Mouse (Mus musculus): Measurements from ENCODE around the gene Map4k3. TPM values are rescaled to one million over a fixed set of nuclear protein-coding genes. Genes with fewer than 3 reads are reported as not detected.
"Not testable (repeated sequence)": the region's sequence is repeated elsewhere in the genome, so short reads cannot be mapped to it uniquely, and the experiment has no call there.

Gene Map4k3
- total RNA-seq, 2 experiments from 2014 or later, result 30.0 to 34.6 TPM

DNA sequence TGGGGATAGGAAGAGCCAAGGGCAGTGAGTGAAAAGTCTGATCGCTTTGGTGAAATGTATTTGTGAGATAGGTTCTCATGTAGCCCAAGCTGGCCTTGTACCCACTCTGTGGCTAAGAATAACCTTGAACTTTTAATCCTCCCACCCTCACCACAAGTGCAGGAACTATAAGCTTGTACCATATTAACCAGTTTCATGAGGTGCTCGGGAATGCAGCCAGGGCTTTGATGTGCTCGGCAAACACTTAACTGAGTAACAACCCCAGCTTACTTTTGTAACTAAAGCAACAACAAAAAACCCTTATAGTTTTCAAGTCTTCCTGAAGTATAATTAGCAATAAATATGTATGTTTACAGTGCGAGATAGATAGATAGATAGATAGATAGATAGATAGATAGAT is 4.0 kb upstream of the Map4k3 start:
- DNase-seq, result no peak
- intact Hi-C loops (cut with DNase I), result no loop called here

DNA sequence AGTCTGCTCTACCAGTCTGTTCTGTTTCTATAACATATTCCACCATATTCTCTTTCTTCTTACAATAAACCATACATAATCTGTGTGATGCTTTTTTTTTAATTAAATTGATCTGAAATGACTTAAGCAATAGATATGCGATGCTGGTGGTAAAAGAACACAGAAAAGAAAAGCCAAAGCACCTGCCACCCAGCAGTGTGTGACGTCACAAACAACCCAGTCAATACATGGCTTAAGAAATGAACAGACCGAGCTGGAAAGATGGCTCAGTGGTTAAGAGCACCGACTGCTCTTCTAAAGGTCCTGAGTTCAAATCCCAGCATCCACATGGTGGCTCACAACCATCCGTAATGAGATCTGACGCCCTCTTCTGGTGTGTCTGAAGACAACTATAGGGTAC is 2.0 kb upstream of the Map4k3 start:
- DNase-seq; intact Hi-C loops (cut with DNase I): not testable (repeated sequence)

DNA sequence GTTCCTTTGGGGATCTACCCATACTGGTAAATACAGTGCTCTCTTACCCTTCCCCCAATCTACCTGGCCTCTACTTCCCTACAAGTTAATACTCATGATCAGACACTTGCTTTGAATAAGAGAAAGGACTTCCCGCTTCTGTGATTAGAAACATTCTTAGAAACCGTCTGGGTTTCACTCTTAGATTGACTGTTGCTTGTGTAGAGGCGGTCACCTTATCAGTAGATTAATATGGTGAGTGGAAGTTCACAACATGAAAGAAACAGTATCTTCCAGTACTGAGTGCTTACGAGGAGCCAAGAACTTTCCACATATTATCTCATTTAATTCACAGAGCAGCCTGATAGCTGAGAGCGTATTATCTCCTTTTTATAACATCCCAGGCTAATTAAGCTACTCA is 1.5 kb upstream of the Map4k3 start:
- DNase-seq, result no peak
- intact Hi-C loops (cut with DNase I), result loop anchor here (5.0 kb wide), 4 partner anchors 38 to 252 kb away; no protein-coding TSS in a partner anchor

DNA sequence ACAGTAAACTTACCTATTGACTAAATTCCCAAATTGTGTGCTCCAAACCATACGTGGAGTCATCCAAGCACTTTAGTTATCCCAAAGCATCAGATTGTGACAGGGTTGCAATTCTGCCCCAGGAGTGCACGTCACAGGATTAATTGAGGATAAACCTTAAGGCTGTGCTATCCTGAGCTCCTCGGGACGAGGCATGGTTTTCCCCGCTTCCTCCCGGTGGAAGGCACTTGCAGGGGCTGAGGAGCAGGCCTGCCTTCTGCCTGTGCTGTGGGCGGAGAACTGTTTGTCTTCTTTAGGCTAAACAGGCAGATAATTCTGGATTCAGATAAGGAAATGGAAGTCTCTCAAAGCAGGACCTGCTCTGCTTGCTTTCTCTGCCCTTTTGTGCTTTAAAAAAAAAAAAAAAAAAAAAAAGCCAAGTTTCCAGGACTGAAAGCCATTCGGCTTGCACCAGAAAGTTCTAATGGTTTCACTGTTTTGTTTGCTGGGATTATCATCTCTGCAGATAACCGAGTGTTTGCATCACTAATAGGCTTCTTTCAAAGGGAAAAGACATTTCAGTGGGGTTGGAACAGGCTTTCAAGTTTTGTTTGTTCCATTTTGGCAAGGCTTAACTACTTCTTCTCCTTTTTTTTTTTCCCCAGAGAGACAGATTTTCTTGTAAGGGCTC is 930 bp upstream of the Map4k3 start:
- intact Hi-C loops (cut with DNase I), result loop anchor here (5.0 kb wide), 4 partner anchors 37 to 253 kb away; no protein-coding TSS in a partner anchor
- DNase-seq, result no peak

DNA sequence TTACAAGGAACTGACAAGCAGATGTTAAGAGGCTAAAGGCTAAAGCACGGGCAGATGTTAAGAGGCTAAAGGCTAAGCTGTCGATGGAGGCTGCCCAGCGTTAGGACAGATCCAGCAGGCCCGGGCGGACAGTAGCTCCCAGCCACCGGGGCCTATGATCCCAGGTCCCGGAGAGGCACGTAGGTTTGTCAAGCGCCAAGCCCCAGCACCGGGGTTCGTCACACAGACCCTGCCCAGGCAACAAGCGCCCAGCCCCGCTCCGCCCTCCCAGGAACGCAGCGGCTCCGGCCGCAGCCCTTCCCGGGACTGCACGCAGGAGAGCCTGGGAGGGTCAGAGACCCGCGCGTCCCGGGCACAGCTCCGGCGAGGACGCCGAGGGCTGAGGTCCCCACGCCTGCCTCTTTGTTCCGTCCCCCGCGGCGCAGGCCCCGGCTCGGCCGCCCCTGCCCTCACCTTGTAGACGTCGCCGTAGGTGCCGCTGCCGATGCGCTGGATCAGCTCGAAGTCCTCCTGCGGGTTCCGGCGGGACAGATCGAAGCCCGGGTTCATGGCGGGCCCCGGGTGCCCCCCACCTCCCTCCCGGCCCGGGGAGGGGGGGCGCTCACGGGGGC is 839 bp downstream of the Map4k3 start:
- intact Hi-C loops (cut with DNase I), result loop anchor here (5.0 kb wide), 4 partner anchors 35 to 255 kb away; no protein-coding TSS in a partner anchor

DNA sequence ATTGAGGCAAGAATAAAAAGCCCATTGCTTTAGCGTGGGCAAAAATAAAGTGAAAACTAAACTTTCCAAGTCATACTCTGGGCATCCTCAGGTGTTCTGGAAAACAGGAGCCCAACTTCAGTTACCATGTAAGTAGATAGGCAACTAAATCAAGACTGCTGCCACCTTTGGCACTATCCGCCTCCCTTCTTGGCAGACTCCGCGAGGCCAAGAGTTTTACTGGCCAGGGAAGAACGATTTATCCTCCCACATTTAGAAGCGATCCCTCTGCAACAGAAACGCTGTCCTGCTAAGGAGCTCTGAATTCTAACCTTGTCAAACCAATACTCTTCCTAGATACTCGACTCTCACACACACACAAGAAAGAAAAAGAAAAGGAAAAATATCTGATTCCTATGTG is 1.5 kb downstream of the Map4k3 start:
- intact Hi-C loops (cut with DNase I), result loop anchor here (5.0 kb wide), 4 partner anchors 35 to 255 kb away; no protein-coding TSS in a partner anchor
- DNase-seq, result peak in 1 of 2 experiments; percentile 44

More for the DNA sequence above, 839 bp downstream of the Map4k3 start:
- peak; percentile 64 to 65 for DNase-seq

DNA sequence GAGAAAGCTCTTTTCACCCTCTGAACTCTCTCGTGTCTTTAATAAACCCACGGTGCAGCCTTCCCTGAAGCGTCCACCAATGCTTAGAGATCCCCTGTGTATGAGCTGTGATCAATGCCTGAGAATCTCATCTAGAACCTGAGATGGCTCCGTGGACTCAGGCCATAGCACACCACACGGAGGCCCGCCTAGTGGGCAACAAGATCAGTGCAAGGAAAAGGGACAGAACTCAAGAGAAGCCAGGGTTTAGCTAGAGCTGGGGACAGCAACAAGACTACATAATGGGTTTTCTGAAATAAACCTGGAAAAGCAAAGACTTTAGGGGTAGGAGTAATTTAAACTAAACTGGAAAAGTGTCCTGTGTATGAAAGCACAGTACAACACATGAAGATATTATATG is 5.2 kb downstream of the Map4k3 start:
- intact Hi-C loops (cut with DNase I), result no loop called here
- DNase-seq, result no peak

DNA sequence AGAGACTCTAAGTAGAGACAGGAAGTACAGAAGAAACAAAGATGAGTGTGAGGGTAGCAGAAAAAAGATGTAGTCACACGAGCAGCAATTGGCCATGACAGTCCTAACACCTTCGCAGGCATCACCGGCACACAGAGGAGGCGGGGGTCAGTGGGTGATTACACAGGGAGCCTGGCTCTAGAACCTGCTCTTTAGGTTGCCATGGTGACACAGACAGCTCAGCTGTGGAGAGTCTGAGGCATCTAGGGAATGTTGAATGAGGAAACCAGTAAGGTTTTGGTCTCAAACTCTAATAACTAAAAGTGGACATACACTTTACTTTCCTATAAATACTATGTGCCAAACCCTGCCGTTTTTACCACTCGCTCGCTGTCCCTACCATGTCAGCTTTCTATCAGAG is 6.6 kb downstream of the Map4k3 start:
- no peak for DNase-seq
- intact Hi-C loops (cut with DNase I), result no loop called here

DNA sequence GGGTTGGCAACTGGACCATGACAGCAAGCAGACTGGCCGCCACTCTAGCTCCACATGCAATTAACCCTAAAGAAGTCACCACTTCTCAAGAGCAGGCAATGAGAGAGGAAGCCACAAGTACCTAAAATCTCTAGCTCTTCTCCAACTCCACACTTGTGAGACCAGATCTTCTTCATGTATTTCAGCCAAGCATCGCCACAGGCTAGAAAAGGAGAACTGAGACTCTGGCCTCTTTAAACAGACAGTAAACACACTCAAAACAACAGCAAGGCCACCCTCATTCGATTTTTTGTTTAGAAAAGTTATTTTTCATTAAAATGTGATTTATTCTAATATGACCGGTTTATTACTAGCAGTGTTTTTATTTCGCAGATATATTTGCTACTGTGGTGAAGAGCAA is 9.0 kb downstream of the Map4k3 start:
- no peak for DNase-seq
- intact Hi-C loops (cut with DNase I), result no loop called here

DNA sequence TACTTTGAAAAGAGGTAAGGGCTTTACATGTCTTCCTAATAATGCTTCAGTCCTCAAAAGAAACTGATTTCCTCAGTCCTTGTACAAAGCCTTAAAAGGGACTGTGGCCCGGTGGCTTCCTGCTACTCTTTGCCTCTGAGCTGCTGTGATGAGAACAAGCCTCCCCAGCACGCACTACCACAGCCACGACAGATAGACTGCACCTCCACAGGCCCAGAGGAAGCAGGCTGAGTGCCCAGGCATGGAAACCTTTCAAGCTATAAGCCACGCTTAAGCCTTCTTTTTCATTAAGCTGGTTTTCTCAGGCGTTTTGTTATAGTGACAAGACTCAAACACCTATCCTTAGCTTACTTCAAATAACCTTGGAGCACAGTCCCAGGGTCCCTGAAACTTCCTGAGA is 10.0 kb downstream of the Map4k3 start:
- DNase-seq, result no peak
- intact Hi-C loops (cut with DNase I), result no loop called here

DNA sequence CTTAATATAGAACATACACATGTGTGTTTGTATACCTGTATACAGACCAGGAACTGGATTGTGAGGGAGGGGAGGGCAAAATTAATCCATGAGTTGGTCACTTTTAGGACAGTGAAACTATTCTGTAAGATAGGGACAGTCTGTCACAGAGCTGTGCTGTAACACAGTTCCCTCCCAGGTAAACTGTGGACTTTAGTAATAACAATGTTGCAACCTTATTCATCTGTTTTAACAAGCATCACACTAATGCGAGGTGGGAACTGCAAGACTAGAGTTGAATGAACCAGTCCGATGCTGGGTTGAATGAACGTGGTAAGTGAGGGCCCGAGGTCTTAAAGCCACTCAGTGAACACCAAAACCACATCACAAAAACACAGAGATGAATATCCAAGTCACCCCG is 14.7 kb downstream of the Map4k3 start:
- intact Hi-C loops (cut with DNase I), result no loop called here
- DNase-seq, result no peak

DNA sequence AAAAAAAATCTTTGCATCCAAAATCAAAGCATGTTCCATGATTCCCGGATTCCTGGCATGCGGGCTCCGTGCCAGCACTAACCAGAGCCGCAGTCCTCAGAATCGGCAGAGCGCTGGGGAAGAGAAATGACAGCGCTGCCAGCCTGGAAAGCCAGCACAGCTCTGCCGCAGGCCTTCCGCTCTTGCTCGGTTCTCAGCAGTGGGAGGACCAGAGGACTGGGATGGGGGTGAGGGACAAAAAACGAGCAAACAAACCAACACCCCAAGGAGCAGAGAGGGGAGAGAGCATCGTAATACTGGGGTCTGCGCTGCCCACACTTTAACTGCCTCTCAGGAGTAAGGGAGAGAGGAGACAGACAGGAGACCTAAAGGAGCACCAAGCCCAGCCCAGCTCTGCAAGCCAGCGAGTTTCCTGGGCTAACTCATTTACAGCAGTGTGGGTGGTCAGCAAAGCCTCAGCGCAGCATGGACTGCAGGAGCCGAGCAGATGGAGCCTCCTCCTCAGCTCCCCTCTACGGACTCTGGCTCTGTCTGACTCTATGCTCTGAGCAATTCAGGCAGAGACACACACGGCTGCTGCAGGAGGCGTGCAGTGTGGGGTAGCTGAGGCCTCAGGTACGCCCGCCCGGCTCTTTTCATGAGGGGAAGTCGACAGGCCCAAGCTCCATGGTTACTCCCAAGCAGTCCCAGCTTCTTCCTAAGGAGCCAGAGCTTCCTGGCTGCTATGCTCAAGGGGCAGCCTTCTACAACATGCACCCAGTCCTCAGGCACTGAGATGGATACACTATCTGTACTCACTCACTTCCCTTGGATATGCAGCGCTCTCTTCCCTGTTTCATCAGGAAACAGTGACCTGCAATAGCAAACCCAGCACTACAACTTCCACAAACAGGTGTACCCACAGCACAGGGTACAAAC is 18.1 kb downstream of the Map4k3 start:
- peak; percentile 55 to 61 for DNase-seq
- intact Hi-C loops (cut with DNase I), result no loop called here

DNA sequence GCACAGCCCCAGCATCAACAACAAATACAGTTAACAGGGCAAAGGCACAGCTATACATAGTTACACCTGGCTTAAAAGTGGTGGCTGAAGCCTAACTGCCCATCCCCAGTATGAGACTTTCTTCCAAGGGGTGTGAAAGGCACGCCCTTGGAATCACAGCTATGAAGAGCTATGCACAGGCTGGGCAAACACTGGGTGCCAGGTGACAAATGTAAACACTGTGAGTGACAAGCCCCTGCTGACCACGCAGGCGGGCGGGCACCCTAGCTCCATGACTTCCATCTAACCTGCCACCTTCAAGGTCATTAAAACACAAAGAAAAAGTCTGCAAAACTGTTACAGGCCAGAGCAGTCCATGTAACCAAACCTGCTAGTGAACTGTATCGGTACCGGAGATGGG is 19.5 kb downstream of the Map4k3 start:
- no peak for DNase-seq
- intact Hi-C loops (cut with DNase I), result no loop called here

DNA sequence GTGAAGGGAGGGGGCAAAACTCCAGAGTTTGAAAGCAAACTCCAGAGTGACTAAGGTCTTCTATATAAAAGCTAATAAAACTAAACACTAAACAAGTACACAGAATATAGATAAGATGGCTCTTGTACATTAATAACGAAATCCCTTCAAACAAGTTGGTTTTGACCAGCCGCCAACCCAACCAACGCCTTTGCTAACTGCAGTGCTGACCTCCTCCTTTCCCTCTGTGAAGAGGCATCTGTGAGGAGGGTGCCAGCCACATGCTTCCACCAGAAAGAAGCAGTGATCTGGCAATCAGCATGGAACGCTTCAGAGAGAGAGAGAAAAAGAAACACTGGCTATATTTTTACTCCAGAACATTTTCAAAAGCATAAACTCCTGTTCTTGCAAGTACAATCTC is 21.1 kb downstream of the Map4k3 start:
- intact Hi-C loops (cut with DNase I), result no loop called here
- peak in 1 of 2 experiments; percentile 30 for DNase-seq

DNA sequence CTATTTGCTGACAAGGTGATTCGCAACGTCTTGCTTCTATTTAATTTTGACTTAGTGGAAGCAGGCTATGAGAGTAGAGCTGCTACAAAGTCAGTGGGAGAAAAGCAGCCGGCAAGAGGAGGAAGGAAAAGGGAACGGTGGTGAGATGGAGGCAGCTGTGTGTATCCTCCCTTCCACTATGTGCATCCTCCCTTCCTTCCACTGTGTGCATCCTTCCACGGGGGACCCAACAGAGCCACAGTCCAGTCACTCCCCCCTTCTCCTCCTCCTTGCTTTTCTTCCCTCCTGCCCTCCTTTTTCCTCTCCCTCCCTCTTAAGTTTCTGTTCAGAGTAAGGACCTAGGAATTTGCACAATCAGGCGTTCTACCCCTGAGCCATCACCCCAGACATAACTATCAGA is 21.7 kb downstream of the Map4k3 start:
- intact Hi-C loops (cut with DNase I), result no loop called here
- DNase-seq, result no peak

DNA sequence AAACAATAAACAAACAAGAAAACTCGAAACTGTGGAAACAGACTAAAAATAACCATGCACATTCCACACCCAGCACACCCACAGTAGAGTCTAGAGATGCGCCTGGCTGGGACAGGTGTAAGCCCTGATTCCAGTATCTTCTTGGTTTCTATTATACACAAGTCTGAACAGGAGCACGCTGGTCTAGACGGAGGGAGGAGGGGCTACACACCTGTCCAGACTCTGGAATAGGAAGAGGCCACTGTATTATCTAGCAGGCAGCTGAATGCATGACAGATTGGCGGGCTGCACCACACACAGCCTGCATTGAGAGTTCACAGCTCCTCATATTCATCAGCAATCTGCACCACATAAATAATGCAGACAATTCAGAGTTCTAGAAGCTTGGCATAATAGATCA is 26.6 kb downstream of the Map4k3 start:
- intact Hi-C loops (cut with DNase I), result no loop called here
- DNase-seq, result no peak

DNA sequence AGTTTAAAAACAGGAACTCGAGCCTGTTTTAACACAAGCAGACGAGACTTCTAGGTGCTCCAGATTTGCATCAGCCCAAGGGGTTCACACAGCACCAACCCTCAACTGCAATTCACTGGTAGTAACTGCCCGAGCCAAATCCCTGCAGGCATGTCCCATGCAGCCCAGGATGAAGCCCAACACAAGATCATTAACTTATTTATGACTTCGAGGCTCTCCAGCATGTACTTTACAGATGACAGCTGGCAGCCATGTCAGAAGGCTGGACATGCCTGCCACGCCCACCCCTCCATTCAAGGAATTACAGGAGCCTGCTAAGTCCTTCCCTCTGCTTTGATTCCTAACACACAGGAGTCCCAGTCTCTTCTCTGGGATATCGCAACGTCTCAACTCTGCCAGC is 29.4 kb downstream of the Map4k3 start:
- intact Hi-C loops (cut with DNase I), result loop anchor here (5.0 kb wide), 1 partner anchor 103 kb away; no protein-coding TSS in a partner anchor
- DNase-seq, result no peak

DNA sequence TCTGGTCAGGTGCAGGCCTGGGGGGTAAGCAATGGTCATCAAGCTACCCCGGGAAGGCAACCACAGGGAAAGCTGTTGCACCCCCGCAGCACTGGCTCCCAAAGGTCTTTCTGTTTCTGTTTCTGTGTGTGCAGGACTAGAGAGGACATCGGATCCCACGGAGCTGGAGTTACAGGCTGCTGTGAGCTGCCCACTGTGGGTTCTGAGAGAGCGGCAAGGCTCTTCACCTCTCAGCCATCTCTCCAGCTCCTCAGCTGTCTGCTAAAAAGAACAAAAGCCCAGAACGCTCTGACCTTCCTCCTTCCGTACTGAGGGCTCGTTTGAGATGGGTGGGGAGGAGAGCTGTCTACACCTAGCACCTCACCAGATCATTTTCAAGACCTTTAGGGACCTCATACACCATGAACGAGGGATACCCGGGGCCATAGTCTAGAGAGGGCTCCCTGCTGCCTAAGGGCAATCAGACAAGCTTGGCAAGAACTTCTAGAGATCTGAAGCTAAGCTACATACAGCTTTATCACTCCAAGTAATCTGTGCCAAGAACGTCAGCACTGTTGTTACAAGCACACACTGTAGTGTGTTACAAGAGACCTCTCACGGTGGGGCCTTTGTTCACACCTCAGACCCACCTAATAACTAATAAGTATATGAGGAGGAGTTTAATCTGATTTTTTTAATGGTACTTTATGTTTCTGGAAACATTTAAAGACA is 29.9 kb downstream of the Map4k3 start:
- intact Hi-C loops (cut with DNase I), result loop anchor here (5.0 kb wide), 1 partner anchor 104 kb away; no protein-coding TSS in a partner anchor
- no peak for DNase-seq

DNA sequence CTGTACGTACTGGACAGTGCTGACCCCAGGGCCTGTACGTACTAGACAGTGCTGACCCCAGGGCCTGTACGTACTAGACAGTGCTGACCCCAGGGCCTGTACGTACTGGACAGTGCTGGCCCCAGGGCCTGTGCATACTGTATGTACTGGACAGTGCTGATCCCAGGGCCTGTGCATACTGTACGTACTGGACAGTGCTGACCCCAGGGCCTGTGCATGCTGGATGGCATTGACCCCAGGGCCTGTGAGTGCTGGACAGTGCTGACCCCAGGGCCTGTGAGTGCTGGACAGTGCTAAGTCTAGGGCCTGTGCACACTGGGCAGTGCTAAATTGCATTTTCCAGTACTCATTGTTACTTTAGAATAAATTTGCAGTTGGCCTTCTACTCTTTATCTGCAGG is 31.3 kb downstream of the Map4k3 start:
- intact Hi-C loops (cut with DNase I), result loop anchor here (5.0 kb wide), 1 partner anchor 105 kb away; no protein-coding TSS in a partner anchor
- DNase-seq, result no peak

DNA sequence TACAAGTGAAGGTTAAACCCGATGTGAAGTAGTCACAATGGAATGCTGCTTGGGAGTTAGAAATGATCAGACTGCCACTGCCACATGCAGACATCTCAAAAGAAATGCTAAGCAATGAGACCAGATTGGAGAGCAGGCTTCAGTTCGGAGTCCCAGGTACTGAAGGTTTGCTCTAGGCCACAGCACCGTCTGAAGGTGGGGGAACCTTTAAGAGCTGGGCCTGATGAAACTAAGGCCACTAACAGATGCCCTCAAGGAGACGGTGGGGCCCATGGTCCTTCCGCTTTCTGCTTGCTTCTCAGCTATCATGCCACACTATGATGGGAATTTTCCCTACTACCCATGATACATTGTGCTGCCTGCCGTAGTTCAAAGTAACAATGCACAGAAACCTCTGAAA is 32.1 kb downstream of the Map4k3 start:
- DNase-seq, result no peak
- intact Hi-C loops (cut with DNase I), result loop anchor here (5.0 kb wide), 1 partner anchor 106 kb away; no protein-coding TSS in a partner anchor
